Mouse (Mus musculus) heart, postnatal 0 days (tissue): Measurements from ENCODE around the gene Ube2dnl2.

Experiments
- CTCF ChIP-seq: IDR thresholded peaks from 2 replicates; pipeline ENCODE4 v1.5.1; 2016; ENCODE audit warnings: antibody characterized with exemption, control low read depth, low read depth
- EP300 ChIP-seq: IDR thresholded peaks from 2 replicates; pipeline ENCODE4 v1.6.1; 2016; ENCODE audit warnings: antibody characterized with exemption, low read depth

- TF ChIP-seq CTCF, result no peak
- no peak for TF ChIP-seq EP300
These were observed 4.0 kb upstream of the Ube2dnl2 start for GRCm38 (mm10) chrX:114903391-114903790.
